Mouse (Mus musculus): ENCODE results near the gene Fam163b. TPM values are rescaled to one million over a fixed set of nuclear protein-coding genes. Genes with fewer than 3 reads are reported as not detected.

The Fam163b gene
- total and polyA plus RNA-seq, 3 experiments = not detected

- H3K4me1 ChIP-seq (ENCODE audit: control insufficient read depth in 1 of 2, insufficient read depth in 2 of 2, low read length in 2 of 2) = no peaks in the 10 kb centered on the region
- H3K9ac ChIP-seq (ENCODE audit: control insufficient read depth, low read depth, low read length, poor library complexity, severe bottlenecking) = no peak overlapping the region
- no peaks in the 10 kb centered on the region for H3K79me2 ChIP-seq (ENCODE audit: control insufficient read depth, insufficient read depth, low read length, poor library complexity)
- H3K4me3 ChIP-seq (ENCODE audit: control insufficient read depth in 1 of 2, insufficient read depth in 1 of 2, low read depth in 2 of 2, low read length in 2 of 2) = no peak overlapping the region
- no peaks in the 10 kb centered on the region for H3K36me3 ChIP-seq (ENCODE audit: control insufficient read depth in 1 of 2, insufficient read depth in 2 of 2, low read length in 2 of 2)
- TF ChIP-seq BHLHE40 (IDR thresholded peaks at IDR 0.05; ENCODE audit: borderline replicate concordance, low read depth, low read length) = no peak
- TF ChIP-seq NELFE (IDR thresholded peaks at IDR 0.05; ENCODE audit: low read depth, low read length) = no peak
- no peaks in the 10 kb centered on the region for H3K9me3 ChIP-seq (replicated peaks; ENCODE audit: insufficient read depth, low read length)
- peaks cover 11 to 28% of the 10 kb centered on the region in 2 experiments for H3K27me3 ChIP-seq (ENCODE audit: control insufficient read depth in 1 of 2, insufficient read depth in 2 of 2, low read length in 2 of 2)
- no peak overlapping the region for H3K27ac ChIP-seq (ENCODE audit: control insufficient read depth, low read depth, low read length)
- DNase-seq (ENCODE audit: low read depth, low spot score) = no peak
Observed at GRCm38 (mm10) chr2:27166999-27167398, 24.7 kb upstream of the Fam163b start.

- H3K27me3 ChIP-seq (ENCODE audit: control insufficient read depth in 1 of 2, insufficient read depth in 2 of 2, low read length in 2 of 2) = peaks cover 9 to 28% of the 10 kb centered on the region in 2 experiments
- no peak for DNase-seq (ENCODE audit: low read depth, low spot score)
- H3K36me3 ChIP-seq (ENCODE audit: control insufficient read depth in 1 of 2, insufficient read depth in 2 of 2, low read length in 2 of 2) = no peaks in the 10 kb centered on the region
- no peaks in the 10 kb centered on the region for H3K4me1 ChIP-seq (ENCODE audit: control insufficient read depth in 1 of 2, insufficient read depth in 2 of 2, low read length in 2 of 2)
- no peaks in the 10 kb centered on the region for H3K9me3 ChIP-seq (replicated peaks; ENCODE audit: insufficient read depth, low read length)
- H3K27ac ChIP-seq (ENCODE audit: control insufficient read depth, low read depth, low read length) = no peak overlapping the region
- H3K79me2 ChIP-seq (ENCODE audit: control insufficient read depth, insufficient read depth, low read length, poor library complexity) = no peaks in the 10 kb centered on the region
- H3K9ac ChIP-seq (ENCODE audit: control insufficient read depth, low read depth, low read length, poor library complexity, severe bottlenecking) = no peak overlapping the region
- TF ChIP-seq NRF1 (IDR thresholded peaks at IDR 0.05; ENCODE audit: insufficient read depth, low read depth, low read length, poor library complexity, severe bottlenecking) (no peak), TCF12 (IDR thresholded peaks at IDR 0.05; ENCODE audit: low read depth, low read length) (no peak), MEF2A (IDR thresholded peaks at IDR 0.05; ENCODE audit: extremely low read depth, insufficient replicate concordance, low read depth, low read length, poor library complexity, severe bottlenecking) (no peak), RCOR1 (IDR thresholded peaks at IDR 0.05; ENCODE audit: low read depth, low read length) (no peak), TBP (IDR thresholded peaks at IDR 0.05; ENCODE audit: low read depth, low read length) (no peak), MYC (IDR thresholded peaks at IDR 0.05; ENCODE audit: low read depth, low read length) (no peak), SIN3A (IDR thresholded peaks at IDR 0.05; ENCODE audit: low read length) (no peak), RAD21 (IDR thresholded peaks at IDR 0.05; ENCODE audit: low read depth, low read length) (no peak), TAL1 (IDR thresholded peaks at IDR 0.05; ENCODE audit: low read length) (no peak), MAX (IDR thresholded peaks at IDR 0.05; ENCODE audit: low read length) (no peak), HCFC1 (IDR thresholded peaks at IDR 0.05; ENCODE audit: low read depth, low read length) (no peak), SMC3 (IDR thresholded peaks at IDR 0.05; ENCODE audit: low read depth, low read length) (no peak), POLR2A (IDR thresholded peaks at IDR 0.05; ENCODE audit: control insufficient read depth in 1 of 2, insufficient read depth in 1 of 2, low read depth in 1 of 2, low read length in 2 of 2, poor library complexity in 1 of 2) (no peak), KAT2A (conservative IDR thresholded peaks at IDR 0.05; ENCODE audit: low read depth, low read length) (no peak)
- H3K4me3 ChIP-seq (ENCODE audit: control insufficient read depth in 1 of 2, insufficient read depth in 1 of 2, low read depth in 2 of 2, low read length in 2 of 2) = no peak overlapping the region
Observed at GRCm38 (mm10) chr2:27166074-27166473, 23.8 kb upstream of the Fam163b start.

All from MEL (cell line).